Mouse (Mus musculus): Measurements from ENCODE around the gene Dyrk4. TPM values are rescaled to one million over a fixed set of nuclear protein-coding genes. Genes with fewer than 3 reads are reported as not detected.

The Dyrk4 gene
- polyA plus RNA-seq, 2 experiments: 0.09 TPM; not detected in 1

DNA sequence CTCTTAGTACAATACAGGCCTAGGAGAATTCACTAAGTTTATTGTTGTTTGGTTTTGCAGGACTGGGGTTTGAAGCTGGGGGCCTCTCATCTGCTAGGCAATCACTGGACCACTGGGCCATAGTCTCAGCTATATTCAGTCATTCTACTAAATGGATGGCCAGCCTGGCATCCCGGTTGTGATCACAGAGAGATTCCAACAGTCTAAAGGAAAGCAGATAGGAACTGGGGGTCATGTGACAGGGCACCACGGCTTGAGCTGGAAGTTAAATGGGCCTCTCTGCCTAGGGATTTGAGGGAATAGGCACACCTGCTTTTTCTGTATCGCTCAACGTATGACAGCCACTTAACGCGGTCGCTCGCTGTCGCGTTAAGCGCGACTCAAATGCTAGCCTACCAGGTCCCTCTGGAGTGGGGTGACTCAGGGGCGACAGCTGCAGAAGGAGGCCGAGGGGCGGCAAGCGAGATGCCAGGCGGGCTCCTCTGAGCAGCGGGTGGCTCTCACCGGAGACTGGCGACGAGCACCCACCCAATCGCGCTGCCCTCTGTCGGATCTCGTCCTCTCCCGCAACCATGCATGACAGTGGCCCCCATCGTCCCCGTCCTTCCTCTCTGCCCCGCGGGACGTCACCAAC is 17.3 kb upstream of the Dyrk4 start:
- Histone ChIP-seq H3K4me3 (ENCODE audit: insufficient read depth in 1 of 2, low read depth in 2 of 2, low read length in 2 of 2) (peak overlapping the region; percentile 71 to 83), H3K27ac (peak overlapping the region; percentile 32), H3K9me3 (ENCODE audit: control insufficient read depth, low read length) (no peaks in the 10 kb centered on the region), H3K27me3 (ENCODE audit: control insufficient read depth, insufficient read depth, low read length) (no peaks in the 10 kb centered on the region), H3K4me2 (ENCODE audit: low read depth) (peak overlapping the region; percentile 93), H3K9ac (replicated peaks) (peak overlapping the region; percentile 75), H3K4me1 (replicated peaks; ENCODE audit: control insufficient read depth in 2 of 2, insufficient read depth in 2 of 2, low read length in 1 of 2) (peaks cover 12 to 16% of the 10 kb centered on the region in 2 experiments), H3K36me3 (replicated peaks; ENCODE audit: control insufficient read depth, insufficient read depth, low read depth) (peaks cover 13% of the 10 kb centered on the region)
- WGBS (ENCODE audit: insufficient replicate concordance): under 1% methylated on average over 31 of the region's 31 CpGs
- ATAC-seq (ENCODE audit: insufficient read depth): peak; percentile 55
- TF ChIP-seq EP300 (IDR thresholded peaks at IDR 0.05; ENCODE audit: low read depth): no peak
- TF ChIP-seq CTCF (IDR thresholded peaks at IDR 0.05; ENCODE audit: low read depth): peak; percentile 11; the same call in 1 of the 2 replicates
- peak in 1 of 3 experiments; percentile 31 for DNase-seq (ENCODE audit: low read depth in 3 of 3, low spot score in 3 of 3)

DNA sequence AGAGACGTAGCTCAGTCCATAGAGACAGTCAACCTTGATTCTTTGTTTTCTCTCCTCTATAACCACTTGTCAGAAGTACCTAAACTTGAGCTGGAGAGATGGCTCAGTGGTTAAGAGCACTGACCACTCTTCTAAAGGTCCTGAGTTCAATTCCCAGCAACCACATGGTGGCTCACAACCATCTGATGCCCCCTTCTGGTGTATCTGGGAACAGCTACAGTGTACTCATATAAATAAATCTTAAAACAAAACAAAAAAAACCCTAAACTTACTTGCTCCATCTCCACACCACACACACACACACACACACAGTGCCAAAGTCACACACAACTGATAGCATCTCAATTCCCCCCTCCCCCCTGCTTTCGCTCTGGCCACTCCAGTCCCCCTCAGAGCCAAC is 16.4 kb upstream of the Dyrk4 start:
- 48% methylated on average over 2 of the region's 2 CpGs for whole genome bisulfite sequencing (ENCODE audit: insufficient replicate concordance)
- Histone ChIP-seq H3K27me3 (ENCODE audit: control insufficient read depth, insufficient read depth, low read length) (no peaks in the 10 kb centered on the region), H3K36me3 (replicated peaks; ENCODE audit: control insufficient read depth, insufficient read depth, low read depth) (peaks cover 23% of the 10 kb centered on the region), H3K9ac (replicated peaks) (peak overlapping the region; percentile 75), H3K9me3 (ENCODE audit: control insufficient read depth, low read length) (no peaks in the 10 kb centered on the region), H3K4me3 (ENCODE audit: insufficient read depth in 1 of 2, low read depth in 2 of 2, low read length in 2 of 2) (peak overlapping the region; percentile 71 to 83), H3K4me1 (replicated peaks; ENCODE audit: control insufficient read depth in 2 of 2, insufficient read depth in 2 of 2, low read length in 1 of 2) (peaks cover 12 to 16% of the 10 kb centered on the region in 2 experiments), H3K4me2 (ENCODE audit: low read depth) (peak overlapping the region; percentile 93), H3K27ac (no peak overlapping the region)
- peak in 1 of 3 experiments; percentile 10 for DNase-seq (ENCODE audit: low read depth in 3 of 3, low spot score in 3 of 3)
- ATAC-seq (ENCODE audit: insufficient read depth): no peak
- TF ChIP-seq CTCF (IDR thresholded peaks at IDR 0.05; ENCODE audit: low read depth) (peak; percentile 64), EP300 (IDR thresholded peaks at IDR 0.05; ENCODE audit: low read depth) (no peak)

DNA sequence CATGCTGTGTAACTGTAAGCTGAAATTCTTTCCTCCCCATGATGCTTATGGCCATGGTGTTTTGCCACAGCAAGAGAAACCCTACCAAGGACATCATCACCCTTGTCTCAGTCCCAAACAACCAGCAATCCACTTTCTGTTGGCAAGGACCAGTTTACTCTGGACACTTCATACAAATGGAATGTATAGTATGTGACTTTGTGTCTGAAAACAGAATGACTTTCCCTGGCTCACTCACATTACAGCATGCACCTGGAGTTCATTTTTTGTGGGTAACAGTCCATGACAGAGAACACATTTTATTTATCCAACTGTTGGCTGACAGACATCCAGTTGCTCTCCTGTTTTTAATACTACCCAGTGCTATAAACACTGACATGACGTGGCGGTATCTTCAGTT is 11.3 kb upstream of the Dyrk4 start:
- Histone ChIP-seq H3K4me3 (ENCODE audit: insufficient read depth in 1 of 2, low read depth in 2 of 2, low read length in 2 of 2) (no peak overlapping the region), H3K27ac (no peak overlapping the region), H3K9me3 (ENCODE audit: control insufficient read depth, low read length) (no peaks in the 10 kb centered on the region), H3K4me1 (replicated peaks; ENCODE audit: control insufficient read depth in 2 of 2, insufficient read depth in 2 of 2, low read length in 1 of 2) (peaks cover 2 to 4% of the 10 kb centered on the region in 2 experiments; a peak in 2 of 4 replicates), H3K36me3 (replicated peaks; ENCODE audit: control insufficient read depth, insufficient read depth, low read depth) (peaks cover 65% of the 10 kb centered on the region), H3K27me3 (ENCODE audit: control insufficient read depth, insufficient read depth, low read length) (no peaks in the 10 kb centered on the region), H3K9ac (replicated peaks) (no peak overlapping the region), H3K4me2 (ENCODE audit: low read depth) (no peak overlapping the region)
- no peak for ATAC-seq (ENCODE audit: insufficient read depth)
- no peak for DNase-seq (ENCODE audit: low read depth in 3 of 3, low spot score in 3 of 3)
- WGBS (ENCODE audit: insufficient replicate concordance): 91% methylated on average over 2 of the region's 2 CpGs
- no peak for TF ChIP-seq EP300 (IDR thresholded peaks at IDR 0.05; ENCODE audit: low read depth)
- no peak for TF ChIP-seq CTCF (IDR thresholded peaks at IDR 0.05; ENCODE audit: low read depth)

GRCm38 (mm10) chr6:126914928-126915327 is 6.7 kb downstream of the Dyrk4 start:
- DNase-seq (ENCODE audit: low read depth in 3 of 3, low spot score in 3 of 3) (no peak), ATAC-seq (ENCODE audit: insufficient read depth) (no peak)
- Histone ChIP-seq H3K4me2 (ENCODE audit: low read depth) (no peak overlapping the region), H3K9ac (replicated peaks) (no peak overlapping the region), H3K27me3 (ENCODE audit: control insufficient read depth, insufficient read depth, low read length) (no peaks in the 10 kb centered on the region), H3K27ac (no peak overlapping the region), H3K4me1 (replicated peaks; ENCODE audit: control insufficient read depth in 2 of 2, insufficient read depth in 2 of 2, low read length in 1 of 2) (no peaks in the 10 kb centered on the region), H3K36me3 (replicated peaks; ENCODE audit: control insufficient read depth, insufficient read depth, low read depth) (no peaks in the 10 kb centered on the region), H3K9me3 (ENCODE audit: control insufficient read depth, low read length) (no peaks in the 10 kb centered on the region), H3K4me3 (ENCODE audit: insufficient read depth in 1 of 2, low read depth in 2 of 2, low read length in 2 of 2) (no peak overlapping the region)
- TF ChIP-seq CTCF (IDR thresholded peaks at IDR 0.05; ENCODE audit: low read depth): no peak
- TF ChIP-seq EP300 (IDR thresholded peaks at IDR 0.05; ENCODE audit: low read depth): no peak
- WGBS (ENCODE audit: insufficient replicate concordance): 63% methylated on average over 5 of the region's 5 CpGs

GRCm38 (mm10) chr6:126910727-126911126 is 10.9 kb downstream of the Dyrk4 start:
- H3K4me3 ChIP-seq (ENCODE audit: insufficient read depth in 1 of 2, low read depth in 2 of 2, low read length in 2 of 2): no peak overlapping the region
- H3K4me2 ChIP-seq (ENCODE audit: low read depth): no peak overlapping the region
- WGBS (ENCODE audit: insufficient replicate concordance): 43% methylated on average over 4 of the region's 4 CpGs
- H3K27ac ChIP-seq: no peak overlapping the region
- no peak overlapping the region for H3K9ac ChIP-seq (replicated peaks)
- no peaks in the 10 kb centered on the region for H3K36me3 ChIP-seq (replicated peaks; ENCODE audit: control insufficient read depth, insufficient read depth, low read depth)
- no peaks in the 10 kb centered on the region for H3K4me1 ChIP-seq (replicated peaks; ENCODE audit: control insufficient read depth in 2 of 2, insufficient read depth in 2 of 2, low read length in 1 of 2)
- TF ChIP-seq CTCF (IDR thresholded peaks at IDR 0.05; ENCODE audit: low read depth) (no peak), EP300 (IDR thresholded peaks at IDR 0.05; ENCODE audit: low read depth) (no peak)
- DNase-seq (ENCODE audit: low read depth in 3 of 3, low spot score in 3 of 3) (no peak), ATAC-seq (ENCODE audit: insufficient read depth) (no peak)
- no peaks in the 10 kb centered on the region for H3K9me3 ChIP-seq (ENCODE audit: control insufficient read depth, low read length)
- no peaks in the 10 kb centered on the region for H3K27me3 ChIP-seq (ENCODE audit: control insufficient read depth, insufficient read depth, low read length)
